Mouse (Mus musculus) bone marrow macrophage, adult 2 months (primary cell): Measurements from ENCODE around the gene Brdt.

Source experiments
- CTCF ChIP-seq: IDR thresholded peaks from 2 replicates; pipeline ENCODE4 v1.5.1; 2012; ENCODE audit warnings: low read depth, mild to moderate bottlenecking, low read length, moderate library complexity
- POLR2A ChIP-seq: IDR thresholded peaks from 2 replicates; pipeline ENCODE4 v1.6.1; 2012; ENCODE audit warnings: mild to moderate bottlenecking, low read depth, low read length, borderline replicate concordance

DNA sequence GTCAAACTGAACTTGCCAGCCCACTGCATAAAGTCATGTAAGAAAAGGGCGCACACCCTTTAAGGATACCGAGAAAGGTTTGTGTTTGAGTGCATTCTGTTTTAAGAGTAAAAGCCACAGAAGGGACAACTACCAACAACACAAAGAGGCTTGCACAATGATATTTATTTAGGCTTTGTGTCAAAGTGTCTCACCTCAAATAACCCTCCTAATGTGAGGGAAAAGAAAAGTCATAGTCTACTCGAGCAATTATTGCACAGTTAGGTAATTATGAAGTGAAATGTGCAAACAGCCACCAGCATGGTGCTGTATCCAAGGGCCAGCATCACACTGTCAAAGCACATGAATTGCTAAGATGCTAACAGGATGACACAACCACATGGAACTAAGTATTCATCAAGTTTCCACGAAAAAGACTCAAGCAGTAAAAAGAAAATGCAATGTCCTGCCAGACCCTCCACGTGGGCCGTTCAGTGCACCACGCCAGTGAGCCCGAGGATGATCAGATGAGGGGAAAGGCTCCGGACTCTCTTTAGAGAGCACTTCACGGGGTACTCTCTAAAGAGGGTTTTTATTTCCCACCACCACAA lies 46.9 kb upstream of the Brdt start:
- TF ChIP-seq CTCF (no peak), POLR2A (no peak)
